Mouse (Mus musculus): ENCODE results near the gene Fbxl17. TPM values are rescaled to one million over a fixed set of nuclear protein-coding genes. Genes with fewer than 3 reads are reported as not detected.
A peak's percentile ranks its signal among the peaks of the same experiment; 100 is the strongest.

The Fbxl17 gene
- total and polyA plus RNA-seq, 2 experiments from 2014 or later: 10.7 to 32.0 TPM

DNA sequence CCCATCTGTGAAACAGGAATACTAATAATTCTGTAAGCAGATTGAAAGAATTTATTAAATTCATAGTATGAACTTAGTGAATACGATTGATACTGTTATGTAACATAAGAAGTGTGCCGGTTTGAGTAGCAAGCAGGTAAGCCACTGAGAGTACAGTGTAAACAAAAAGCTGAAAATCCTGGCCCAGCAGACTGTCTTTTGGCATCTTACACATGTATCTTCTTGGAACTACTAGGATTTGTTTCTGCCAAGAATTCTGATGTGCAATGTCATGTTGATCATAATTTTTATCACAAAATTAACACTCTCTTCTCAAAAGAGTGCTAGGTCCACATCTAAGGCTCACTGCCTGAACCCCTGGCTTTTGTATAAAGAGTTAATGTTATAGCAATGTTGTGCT lies 304.3 kb downstream of the Fbxl17 start:
- ATAC-seq: no peak
- peak; percentile 22 for DNase-seq
- Histone ChIP-seq H3K9ac (no peak overlapping the region), H3K4me2 (ENCODE audit: low read depth) (no peak overlapping the region), H3K9me3 (ENCODE audit: low read length) (no peaks in the 10 kb centered on the region), H3K4me3 (ENCODE audit: low read depth, low read length) (no peak overlapping the region), H3K36me3 (ENCODE audit: insufficient read depth) (no peaks in the 10 kb centered on the region), H3K4me1 (ENCODE audit: insufficient read depth) (no peaks in the 10 kb centered on the region), H3K27ac (ENCODE audit: low read depth, low read length) (no peak overlapping the region), H3K27me3 (ENCODE audit: insufficient read depth, low read length) (no peaks in the 10 kb centered on the region)
- 70% methylated on average over 2 of the region's 2 CpGs for WGBS
- no peak for TF ChIP-seq CTCF (IDR thresholded peaks at IDR 0.05; ENCODE audit: low read depth)

DNA sequence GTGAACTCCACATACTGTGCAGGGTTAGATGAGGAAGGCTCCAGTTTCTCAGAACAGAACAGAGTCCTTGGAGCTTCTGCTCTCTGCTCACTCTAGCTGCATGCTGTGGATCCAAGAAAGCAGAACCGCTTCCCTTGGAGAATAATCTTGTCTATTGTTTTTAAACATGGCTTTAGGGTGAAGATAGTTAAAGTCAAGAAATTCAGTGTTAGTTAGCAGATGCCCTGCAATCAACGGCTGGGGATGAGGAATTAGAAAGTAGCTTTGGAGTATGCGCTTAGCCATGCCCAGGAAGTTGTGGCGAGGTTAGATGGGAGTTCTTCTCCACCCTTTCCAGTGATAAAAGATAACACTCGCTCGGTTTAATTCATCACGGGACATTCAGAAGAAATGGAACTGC lies 306.6 kb downstream of the Fbxl17 start:
- H3K4me3 ChIP-seq (ENCODE audit: low read depth, low read length): no peak overlapping the region
- no peak overlapping the region for H3K9ac ChIP-seq
- ATAC-seq (no peak), DNase-seq (no peak)
- no peak overlapping the region for H3K27ac ChIP-seq (ENCODE audit: low read depth, low read length)
- no peaks in the 10 kb centered on the region for H3K4me1 ChIP-seq (ENCODE audit: insufficient read depth)
- no peaks in the 10 kb centered on the region for H3K36me3 ChIP-seq (ENCODE audit: insufficient read depth)
- H3K9me3 ChIP-seq (ENCODE audit: low read length): no peaks in the 10 kb centered on the region
- H3K27me3 ChIP-seq (ENCODE audit: insufficient read depth, low read length): no peaks in the 10 kb centered on the region
- TF ChIP-seq CTCF (IDR thresholded peaks at IDR 0.05; ENCODE audit: low read depth): no peak
- WGBS: 88% methylated on average over 7 of the region's 7 CpGs
- H3K4me2 ChIP-seq (ENCODE audit: low read depth): no peak overlapping the region

DNA sequence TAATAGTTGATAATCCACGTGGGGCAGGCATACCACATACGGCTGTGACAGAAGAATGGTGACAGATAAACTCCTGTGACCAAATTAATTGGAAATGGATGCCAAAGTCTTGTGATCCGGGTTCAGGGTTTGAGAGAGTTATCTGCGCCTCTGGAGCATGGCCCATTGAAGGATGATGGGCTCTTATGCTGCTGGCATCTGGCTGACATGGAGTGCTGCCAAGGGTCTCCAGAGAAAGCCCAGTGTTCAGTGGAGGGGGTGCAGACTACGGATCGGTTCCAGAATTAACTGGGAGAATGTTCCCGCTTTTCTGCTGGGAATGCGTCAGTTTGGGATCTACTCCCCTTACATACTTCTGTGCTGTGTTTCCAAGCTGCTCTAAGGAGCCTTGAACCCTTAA lies 308.5 kb downstream of the Fbxl17 start:
- Histone ChIP-seq H3K36me3 (ENCODE audit: insufficient read depth) (no peaks in the 10 kb centered on the region), H3K4me1 (ENCODE audit: insufficient read depth) (no peaks in the 10 kb centered on the region), H3K27me3 (ENCODE audit: insufficient read depth, low read length) (no peaks in the 10 kb centered on the region), H3K9ac (no peak overlapping the region), H3K9me3 (ENCODE audit: low read length) (no peaks in the 10 kb centered on the region), H3K4me2 (ENCODE audit: low read depth) (no peak overlapping the region), H3K27ac (ENCODE audit: low read depth, low read length) (no peak overlapping the region), H3K4me3 (ENCODE audit: low read depth, low read length) (no peak overlapping the region)
- 39% methylated on average over 8 of the region's 8 CpGs for WGBS
- TF ChIP-seq CTCF (IDR thresholded peaks at IDR 0.05; ENCODE audit: low read depth): no peak
- DNase-seq (no peak), ATAC-seq (no peak; the same call in 1 of the 2 replicates)

DNA sequence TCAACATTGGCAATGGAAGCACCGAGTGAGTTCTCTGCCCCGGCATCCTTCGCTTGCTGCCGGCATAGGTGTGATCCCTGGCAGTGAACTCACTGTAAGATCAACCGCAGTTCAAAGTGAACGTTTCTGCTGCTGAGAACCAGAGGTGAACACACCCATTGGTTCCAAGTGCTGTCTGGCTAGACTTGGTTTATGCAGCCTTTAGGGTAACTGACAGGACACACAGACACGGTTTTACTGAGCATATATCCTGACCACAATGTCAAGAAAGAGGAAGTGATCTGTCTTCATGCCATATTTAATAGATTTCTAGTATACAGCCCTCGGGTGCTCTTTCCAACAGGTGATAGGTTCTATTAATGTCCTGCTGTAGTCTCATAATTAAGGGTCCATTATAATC lies 310.5 kb downstream of the Fbxl17 start:
- TF ChIP-seq CTCF (IDR thresholded peaks at IDR 0.05; ENCODE audit: low read depth): no peak
- WGBS: 93% methylated on average over 8 of the region's 8 CpGs
- ATAC-seq (no peak), DNase-seq (no peak)
- Histone ChIP-seq H3K4me2 (ENCODE audit: low read depth) (no peak overlapping the region), H3K36me3 (ENCODE audit: insufficient read depth) (no peaks in the 10 kb centered on the region), H3K27me3 (ENCODE audit: insufficient read depth, low read length) (no peaks in the 10 kb centered on the region), H3K4me1 (ENCODE audit: insufficient read depth) (peaks cover 6% of the 10 kb centered on the region), H3K9ac (no peak overlapping the region), H3K9me3 (ENCODE audit: low read length) (no peaks in the 10 kb centered on the region), H3K27ac (ENCODE audit: low read depth, low read length) (no peak overlapping the region), H3K4me3 (ENCODE audit: low read depth, low read length) (no peak overlapping the region)

DNA sequence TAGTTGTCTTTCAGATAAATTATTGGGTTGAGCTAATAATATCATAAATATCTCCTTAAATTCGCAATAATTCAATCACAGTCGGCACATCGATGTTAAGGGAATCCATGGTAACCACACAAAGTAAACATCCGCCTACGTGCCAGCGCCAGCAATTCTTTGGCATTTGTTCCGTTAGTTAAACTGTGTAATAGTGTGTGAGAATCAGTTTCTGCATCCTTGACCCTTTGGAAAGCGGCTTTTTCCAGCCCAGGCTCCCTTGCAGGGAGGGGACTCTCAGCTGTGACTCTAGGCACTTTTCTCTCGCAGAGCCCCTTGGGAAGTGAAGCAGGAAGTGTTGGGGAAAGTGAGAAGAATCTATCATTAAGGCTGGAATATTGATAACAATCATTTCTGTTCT lies 314.3 kb downstream of the Fbxl17 start:
- no peaks in the 10 kb centered on the region for H3K9me3 ChIP-seq (ENCODE audit: low read length)
- no peaks in the 10 kb centered on the region for H3K27me3 ChIP-seq (ENCODE audit: insufficient read depth, low read length)
- H3K4me2 ChIP-seq (ENCODE audit: low read depth): peak overlapping the region; percentile 3; the same call in 1 of the 2 replicates
- WGBS: 13% methylated on average over 9 of the region's 9 CpGs
- no peak overlapping the region for H3K27ac ChIP-seq (ENCODE audit: low read depth, low read length)
- H3K9ac ChIP-seq: no peak overlapping the region
- no peaks in the 10 kb centered on the region for H3K36me3 ChIP-seq (ENCODE audit: insufficient read depth)
- no peak for TF ChIP-seq CTCF (IDR thresholded peaks at IDR 0.05; ENCODE audit: low read depth)
- ATAC-seq (peak; percentile 73), DNase-seq (peak; percentile 70)
- peaks cover 6% of the 10 kb centered on the region for H3K4me1 ChIP-seq (ENCODE audit: insufficient read depth)
- H3K4me3 ChIP-seq (ENCODE audit: low read depth, low read length): no peak overlapping the region

DNA sequence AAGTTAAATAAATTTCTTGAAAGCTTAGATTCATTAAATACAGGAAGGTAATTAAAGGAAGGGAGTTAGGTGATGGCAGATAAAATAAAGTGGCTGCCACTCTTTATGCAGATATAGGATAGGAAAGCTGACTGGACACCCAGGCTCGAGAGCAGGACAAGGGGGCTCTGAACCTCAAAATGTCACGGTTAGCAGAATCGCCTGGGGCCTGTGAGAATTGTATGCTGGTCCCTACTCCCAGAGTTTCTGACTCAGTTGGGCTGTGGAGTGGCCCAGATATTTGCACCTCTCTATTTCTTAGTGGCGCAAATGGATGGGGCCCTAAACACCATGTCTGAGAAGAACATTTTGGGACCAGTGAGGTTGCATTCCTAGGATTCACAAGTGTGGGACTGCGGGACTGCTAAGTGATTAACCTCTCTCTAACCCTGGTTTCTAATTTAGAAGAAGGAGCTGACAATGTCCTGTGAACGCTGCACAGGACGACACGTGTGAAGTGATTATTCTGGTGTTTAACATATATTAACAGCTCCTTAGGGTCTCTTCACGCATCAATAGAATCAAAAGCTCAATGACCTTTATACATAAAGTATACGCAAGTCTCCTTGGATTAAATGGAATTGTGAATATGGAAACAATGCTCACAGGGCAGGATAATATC lies 314.8 kb downstream of the Fbxl17 start:
- DNase-seq: no peak
- Histone ChIP-seq H3K4me3 (ENCODE audit: low read depth, low read length) (no peak overlapping the region), H3K9me3 (ENCODE audit: low read length) (no peaks in the 10 kb centered on the region), H3K4me1 (ENCODE audit: insufficient read depth) (peaks cover 6% of the 10 kb centered on the region), H3K36me3 (ENCODE audit: insufficient read depth) (no peaks in the 10 kb centered on the region), H3K4me2 (ENCODE audit: low read depth) (peak overlapping the region; percentile 3; the same call in 1 of the 2 replicates), H3K27ac (ENCODE audit: low read depth, low read length) (no peak overlapping the region), H3K9ac (no peak overlapping the region), H3K27me3 (ENCODE audit: insufficient read depth, low read length) (no peaks in the 10 kb centered on the region)
- TF ChIP-seq CTCF (IDR thresholded peaks at IDR 0.05; ENCODE audit: low read depth): no peak
- no peak for ATAC-seq
- 38% methylated on average over 10 of the region's 10 CpGs for WGBS

DNA sequence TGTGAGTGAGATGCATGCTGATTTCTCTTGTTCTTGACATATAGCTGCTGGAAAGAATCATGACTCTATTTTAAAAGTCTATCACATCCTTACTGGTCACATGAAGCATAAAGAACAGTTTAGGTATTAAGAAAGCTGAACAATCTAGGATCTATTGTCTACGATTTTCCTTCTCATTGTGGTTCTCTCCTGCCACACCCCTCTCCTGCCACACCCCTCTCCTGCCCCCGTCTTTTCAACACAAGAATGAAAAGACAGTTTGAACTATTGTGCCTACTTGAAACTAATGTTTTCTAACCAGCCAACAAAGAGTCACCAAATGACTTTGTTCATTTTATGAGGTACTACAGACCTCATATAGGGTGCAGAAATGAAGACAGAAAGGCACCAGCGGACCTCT lies 316.4 kb downstream of the Fbxl17 start:
- H3K9me3 ChIP-seq (ENCODE audit: low read length): no peaks in the 10 kb centered on the region
- DNase-seq (no peak), ATAC-seq (no peak)
- H3K9ac ChIP-seq: no peak overlapping the region
- TF ChIP-seq CTCF (IDR thresholded peaks at IDR 0.05; ENCODE audit: low read depth): no peak
- 70% methylated on average over 3 of the region's 3 CpGs for WGBS
- H3K27me3 ChIP-seq (ENCODE audit: insufficient read depth, low read length): no peaks in the 10 kb centered on the region
- peaks cover 6% of the 10 kb centered on the region for H3K4me1 ChIP-seq (ENCODE audit: insufficient read depth)
- no peak overlapping the region for H3K27ac ChIP-seq (ENCODE audit: low read depth, low read length)
- no peak overlapping the region for H3K4me3 ChIP-seq (ENCODE audit: low read depth, low read length)
- no peak overlapping the region for H3K4me2 ChIP-seq (ENCODE audit: low read depth)
- H3K36me3 ChIP-seq (ENCODE audit: insufficient read depth): no peaks in the 10 kb centered on the region

Data from forebrain, postnatal 0 days (tissue).